Mouse (Mus musculus) stomach, postnatal 0 days (tissue): ENCODE data around the gene Hyal2. TPM values are rescaled to one million over a fixed set of nuclear protein-coding genes. Genes with fewer than 3 reads are reported as not detected.
A peak's percentile ranks its signal among the peaks of the same experiment; 100 is the strongest.

Experiments used
- ATAC-seq: fragments of 200-750 bp; cut with Nextera tagmentation; 2 replicates; pipeline ENCODE4 v1.8.0; 2017; ENCODE audit not compliant: low FRiP score, low TSS enrichment
- DNase-seq: peaks from one replicate; pipeline ENCODE4 v3.0.0-alpha.2; 2016; ENCODE audit warnings: low spot score
- H3K27ac ChIP-seq: fragments of 300-500 bp; sonication (generic); replicated peaks from 2 replicates; pipeline ENCODE4 v1.5.1; 2014; ENCODE audit warnings: mild to moderate bottlenecking, control low read depth
- H3K27me3 ChIP-seq: fragments of 300-500 bp; sonication (generic); 2 replicates; pipeline ENCODE4 v1.6.1; 2014; ENCODE audit warnings: low read length; ENCODE audit not compliant: control insufficient read depth, insufficient read depth
- H3K36me3 ChIP-seq: fragments of 300-500 bp; sonication (generic); 2 replicates; pipeline ENCODE4 v1.6.1; 2014; ENCODE audit warnings: low read length, mixed read lengths; ENCODE audit not compliant: control insufficient read depth, insufficient read depth
- H3K4me1 ChIP-seq: fragments of 300-500 bp; sonication (generic); replicated peaks from 2 replicates; pipeline ENCODE4 v1.6.1; 2014; ENCODE audit warnings: antibody characterized with exemption; ENCODE audit not compliant: control insufficient read depth, insufficient read depth
- H3K4me2 ChIP-seq: fragments of 300-500 bp; sonication (generic); replicated peaks from 2 replicates; pipeline ENCODE4 v1.6.1; 2014; ENCODE audit warnings: low read depth, mild to moderate bottlenecking, control low read depth, moderate library complexity
- H3K4me3 ChIP-seq: fragments of 300-500 bp; sonication (generic); 2 replicates; pipeline ENCODE4 v1.5.1; 2014; ENCODE audit warnings: low read depth, low read length, control low read depth
- H3K9ac ChIP-seq: fragments of 300-500 bp; sonication (generic); 2 replicates; pipeline ENCODE4 v1.6.1; 2014; ENCODE audit warnings: mild to moderate bottlenecking, low read length, control low read depth, mixed read lengths
- H3K9me3 ChIP-seq: fragments of 300-500 bp; sonication (generic); 2 replicates; pipeline ENCODE4 v1.6.1; 2016; ENCODE audit warnings: low read length; ENCODE audit not compliant: control insufficient read depth
- CTCF ChIP-seq: IDR thresholded peaks from 2 replicates; pipeline ENCODE4 v1.5.1; 2016; ENCODE audit warnings: antibody characterized with exemption, low read depth, mild to moderate bottlenecking, moderate library complexity
- EP300 ChIP-seq: optimal IDR thresholded peaks from 2 replicates; pipeline ENCODE3; 2016; ENCODE audit warnings: antibody characterized with exemption
- WGBS: fragments of 180-500 bp; shearing (Covaris S2); extraction: QIAGEN DNeasy Blood & Tissue Kit; methylation state at CpG from one replicate; pipeline ENCODE4 v1.1.7; 2014; 5-methylcytosine and 5-hydroxymethylcytosine counted together
- polyA plus RNA-seq: library from polyadenylated mRNA; unstranded; fragments of >200 nt; fragmentation: Nextera tagmentation; extraction: Ambion mirVana; gene quantifications from 2 replicates; pipeline ENCODE4 v1.2.1, GENCODE M21; 2015

The Hyal2 gene
- polyA plus RNA-seq, 1 experiment from 2014 or later, result 50.4 TPM

GRCm38 (mm10) chr9:107547026-107547425 is 20.7 kb upstream of the Hyal2 start, which contains the start of gene Zmynd10:
Gene Zmynd10, plus strand, starts transcription at chr9:107547298.
- Histone ChIP-seq H3K4me3 (no peak within 1 kb of the TSS), H3K27ac (no peak within 1 kb of the TSS), H3K4me1 (peaks cover 8% of the 10 kb centered on the region; the same call in 1 of the 2 replicates)

DNA sequence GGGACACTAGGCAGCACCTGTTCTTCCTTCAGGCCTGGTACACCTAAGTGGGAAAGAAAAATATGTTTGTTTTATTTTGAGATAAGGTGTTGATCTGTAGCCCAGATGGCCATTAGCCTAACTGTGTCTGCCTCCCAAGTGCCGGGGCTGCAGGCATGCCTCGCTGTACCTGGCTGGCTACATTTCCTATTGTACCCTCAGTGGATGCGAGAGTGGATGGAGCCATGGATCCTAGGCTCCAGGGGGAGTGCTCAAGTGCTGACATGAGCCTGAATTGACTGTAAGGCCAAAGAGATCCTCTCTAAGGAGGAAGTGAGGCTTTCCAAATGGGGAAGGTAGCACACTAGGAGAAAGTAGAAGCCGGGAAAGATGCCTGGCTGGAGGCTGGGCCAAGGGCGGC is 19.8 kb upstream of the Hyal2 start:
- Histone ChIP-seq H3K4me2 (no peak overlapping the region), H3K4me1 (peaks cover 10% of the 10 kb centered on the region; the same call in 1 of the 2 replicates), H3K27me3 (no peaks in the 10 kb centered on the region), H3K36me3 (peaks cover 4% of the 10 kb centered on the region; the same call in 1 of the 2 replicates), H3K4me3 (no peak overlapping the region), H3K27ac (no peak overlapping the region), H3K9me3 (no peaks in the 10 kb centered on the region), H3K9ac (no peak overlapping the region)
- DNase-seq (no peak), ATAC-seq (no peak)
- no peak for TF ChIP-seq EP300
- no peak for TF ChIP-seq CTCF
- WGBS, result 80% methylated on average over 5 of the region's 5 CpGs

More at GRCm38 (mm10) chr9:107547026-107547425, 20.7 kb upstream of the Hyal2 start, which contains the start of gene Zmynd10:
- ATAC-seq, result peak; percentile 47
- Histone ChIP-seq H3K9me3 (no peaks in the 10 kb centered on the region), H3K4me2 (peak within 1 kb of the TSS; percentile 40), H3K36me3 (peaks cover 4% of the 10 kb centered on the region; the same call in 1 of the 2 replicates), H3K9ac (no peak within 1 kb of the TSS), H3K27me3 (no peaks in the 10 kb centered on the region)
- 3% methylated on average over 20 of the region's 20 CpGs for WGBS
- DNase-seq, result peak; percentile 93
- no peak for TF ChIP-seq CTCF
- TF ChIP-seq EP300, result no peak

GRCm38 (mm10) chr9:107548820-107549219 is 18.9 kb upstream of the Hyal2 start:
- 91% methylated on average over 10 of the region's 10 CpGs for WGBS
- Histone ChIP-seq H3K27ac (no peak overlapping the region), H3K36me3 (peaks cover 4% of the 10 kb centered on the region; the same call in 1 of the 2 replicates), H3K4me2 (no peak overlapping the region), H3K9me3 (no peaks in the 10 kb centered on the region), H3K4me1 (peaks cover 13% of the 10 kb centered on the region), H3K4me3 (no peak overlapping the region), H3K9ac (no peak overlapping the region), H3K27me3 (no peaks in the 10 kb centered on the region)
- TF ChIP-seq CTCF (no peak), EP300 (no peak)
- DNase-seq (no peak), ATAC-seq (no peak)

DNA sequence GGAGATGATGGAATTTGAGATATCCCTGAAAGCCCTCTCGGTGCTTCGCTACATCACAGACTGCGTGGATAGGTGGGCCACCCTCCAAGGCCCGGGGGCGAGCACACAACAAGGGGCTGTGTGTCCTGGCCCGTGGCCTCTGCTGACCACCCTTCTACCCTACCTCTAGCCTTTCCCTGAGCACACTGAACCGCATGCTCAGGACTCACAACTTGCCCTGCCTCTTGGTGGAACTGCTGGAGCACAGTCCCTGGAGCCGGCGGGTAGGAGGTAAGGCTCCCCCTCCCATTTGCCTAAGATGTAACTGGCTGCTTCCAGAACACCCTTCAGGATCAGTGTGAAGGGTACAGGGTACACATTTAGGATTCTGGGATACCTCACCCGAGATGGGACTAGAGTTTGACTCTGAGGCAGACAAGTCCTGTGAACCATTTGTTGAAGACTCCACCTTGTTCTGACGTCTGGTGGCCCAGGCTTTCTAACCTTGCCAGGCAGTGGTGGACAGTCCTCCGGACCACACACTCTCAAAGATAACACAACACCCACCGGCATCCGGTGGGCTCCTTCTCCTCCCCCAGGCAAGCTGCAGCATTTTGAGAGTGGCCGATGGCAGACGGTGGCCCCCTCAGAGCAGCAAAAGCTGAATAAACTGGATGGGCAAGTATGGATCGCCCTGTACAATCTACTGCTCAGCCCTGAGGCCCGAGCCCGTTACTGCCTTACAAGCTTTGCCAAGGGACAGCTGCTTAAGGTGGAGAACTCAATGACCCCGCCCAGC is 18.3 kb upstream of the Hyal2 start:
- H3K9me3 ChIP-seq, result no peaks in the 10 kb centered on the region
- no peaks in the 10 kb centered on the region for H3K27me3 ChIP-seq
- no peak overlapping the region for H3K4me2 ChIP-seq
- peaks cover 16% of the 10 kb centered on the region for H3K4me1 ChIP-seq
- H3K4me3 ChIP-seq, result no peak overlapping the region
- H3K9ac ChIP-seq, result no peak overlapping the region
- 75% methylated on average over 20 of the region's 20 CpGs for WGBS
- H3K36me3 ChIP-seq, result no peaks in the 10 kb centered on the region
- DNase-seq (no peak), ATAC-seq (no peak)
- no peak overlapping the region for H3K27ac ChIP-seq
- no peak for TF ChIP-seq EP300
- no peak for TF ChIP-seq CTCF

GRCm38 (mm10) chr9:107550491-107551116 is 17.1 kb upstream of the Hyal2 start:
- H3K4me1 ChIP-seq, result peaks cover 16% of the 10 kb centered on the region
- WGBS, result 44% methylated on average over 23 of the region's 23 CpGs
- ATAC-seq (peak; percentile 5; the same call in 1 of the 2 replicates), DNase-seq (peak; percentile 72)
- H3K36me3 ChIP-seq, result no peaks in the 10 kb centered on the region
- no peaks in the 10 kb centered on the region for H3K27me3 ChIP-seq
- TF ChIP-seq EP300, result no peak
- TF ChIP-seq CTCF, result no peak
- H3K4me2 ChIP-seq, result peak overlapping the region; percentile 78
- H3K27ac ChIP-seq, result peak overlapping the region; percentile 69; the same call in 1 of the 2 replicates
- no peaks in the 10 kb centered on the region for H3K9me3 ChIP-seq
- H3K4me3 ChIP-seq, result peak overlapping the region; percentile 46; the same call in 1 of the 2 replicates
- H3K9ac ChIP-seq, result peak overlapping the region; percentile 59; the same call in 1 of the 2 replicates
